Mouse (Mus musculus) CH12.LX (cell line): ENCODE data around the gene Cdh23.

ENCODE experiments used
- CTCF ChIP-seq, 2 experiments: IDR thresholded peaks in 1 of 2; conservative IDR thresholded peaks in 1 of 2; 2 replicates each; pipeline ENCODE4 v1.5.1; 2011 to 2012; ENCODE audit warnings: low read depth in 2 of 2, low read length in 2 of 2, improper control_type of control experiment in 1 of 2, inconsistent platforms in 1 of 2, mild to moderate bottlenecking in 1 of 2, moderate library complexity in 1 of 2
- ELF1 ChIP-seq: IDR thresholded peaks from 2 replicates; pipeline ENCODE4 v1.6.1; 2014; ENCODE audit warnings: low read depth, mild to moderate bottlenecking, inconsistent platforms, low read length, improper control_type of control experiment
- MAX ChIP-seq: IDR thresholded peaks from 2 replicates; pipeline ENCODE4 v1.6.1; 2011; ENCODE audit warnings: low read length, improper control_type of control experiment
- NRF1 ChIP-seq: IDR thresholded peaks from 2 replicates; pipeline ENCODE4 v1.6.1; 2014; ENCODE audit warnings: low read depth, mild to moderate bottlenecking, inconsistent platforms, low read length, improper control_type of control experiment, moderate library complexity
- POLR2A ChIP-seq: IDR thresholded peaks from 2 replicates; pipeline ENCODE4 v1.6.1; 2011; ENCODE audit warnings: low read depth, mild to moderate bottlenecking, improper control_type of control experiment, low read length
- RAD21 ChIP-seq: IDR thresholded peaks from 2 replicates; pipeline ENCODE4 v1.6.1; 2011; ENCODE audit warnings: low read depth, mild to moderate bottlenecking, low read length, improper control_type of control experiment, moderate library complexity
- SMC3 ChIP-seq: IDR thresholded peaks from 2 replicates; pipeline ENCODE4 v1.6.1; 2011; ENCODE audit warnings: low read depth, low read length, improper control_type of control experiment
- TCF12 ChIP-seq: IDR thresholded peaks from 2 replicates; pipeline ENCODE4 v1.6.1; 2014; ENCODE audit warnings: low read depth, mild to moderate bottlenecking, inconsistent platforms, low read length, improper control_type of control experiment
- ZC3H11A ChIP-seq: IDR thresholded peaks from 2 replicates; pipeline ENCODE4 v1.6.1; 2012; ENCODE audit warnings: low read depth, mild to moderate bottlenecking, inconsistent platforms, low read length, improper control_type of control experiment

DNA sequence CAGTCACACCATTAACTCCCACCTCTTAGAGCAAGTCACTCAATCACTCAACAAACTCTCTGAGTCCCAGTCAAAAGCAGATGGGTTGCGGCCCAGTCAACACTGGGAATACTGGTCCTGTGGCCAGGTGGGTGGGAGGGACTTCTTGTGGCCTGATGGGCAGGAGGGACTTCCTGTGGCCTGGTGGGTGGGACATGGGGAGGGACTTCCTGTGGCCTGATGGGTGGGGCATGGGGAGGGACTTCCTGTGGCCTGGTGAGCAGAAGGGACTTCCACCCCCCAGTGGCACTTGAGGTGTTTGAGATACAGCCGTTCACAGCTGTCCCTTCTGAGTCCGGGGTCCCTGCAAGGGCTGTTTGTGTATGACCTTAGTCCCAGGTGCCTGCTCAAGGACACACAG lies 27.7 kb downstream of the Cdh23 start:
- 0 out of 2 replicates have a peak, but pooled peaks have one; percentile 25 for TF ChIP-seq POLR2A
- TF ChIP-seq RAD21: no peak
- no peak for TF ChIP-seq CTCF (conservative IDR thresholded peaks at IDR 0.05 in 1 of 2, IDR thresholded peaks at IDR 0.05 in 1 of 2; ENCODE audit: low read depth in 2 of 2, low read length in 2 of 2)
- no peak for TF ChIP-seq SMC3
- no peak for TF ChIP-seq TCF12
- no peak for TF ChIP-seq NRF1
- TF ChIP-seq ZC3H11A: no peak
- no peak for TF ChIP-seq MAX
- no peak for TF ChIP-seq ELF1
